Mouse (Mus musculus) testis, adult 2 months (tissue): ENCODE data around the gene Hs6st1.

ENCODE experiments used
- CTCF ChIP-seq: fragments of 200-500 bp; IDR thresholded peaks from 2 replicates; pipeline ENCODE4 v1.5.1; 2012; ENCODE audit warnings: low read depth, mild to moderate bottlenecking, inconsistent platforms, low read length, moderate library complexity; ENCODE audit not compliant: control insufficient read depth, insufficient read depth, insufficient replicate concordance
- POLR2A ChIP-seq: fragments of 200-500 bp; IDR thresholded peaks from 2 replicates; pipeline ENCODE4 v1.6.1; 2012; ENCODE audit warnings: low read depth, mild to moderate bottlenecking, inconsistent platforms, low read length, moderate library complexity; ENCODE audit not compliant: control insufficient read depth

DNA sequence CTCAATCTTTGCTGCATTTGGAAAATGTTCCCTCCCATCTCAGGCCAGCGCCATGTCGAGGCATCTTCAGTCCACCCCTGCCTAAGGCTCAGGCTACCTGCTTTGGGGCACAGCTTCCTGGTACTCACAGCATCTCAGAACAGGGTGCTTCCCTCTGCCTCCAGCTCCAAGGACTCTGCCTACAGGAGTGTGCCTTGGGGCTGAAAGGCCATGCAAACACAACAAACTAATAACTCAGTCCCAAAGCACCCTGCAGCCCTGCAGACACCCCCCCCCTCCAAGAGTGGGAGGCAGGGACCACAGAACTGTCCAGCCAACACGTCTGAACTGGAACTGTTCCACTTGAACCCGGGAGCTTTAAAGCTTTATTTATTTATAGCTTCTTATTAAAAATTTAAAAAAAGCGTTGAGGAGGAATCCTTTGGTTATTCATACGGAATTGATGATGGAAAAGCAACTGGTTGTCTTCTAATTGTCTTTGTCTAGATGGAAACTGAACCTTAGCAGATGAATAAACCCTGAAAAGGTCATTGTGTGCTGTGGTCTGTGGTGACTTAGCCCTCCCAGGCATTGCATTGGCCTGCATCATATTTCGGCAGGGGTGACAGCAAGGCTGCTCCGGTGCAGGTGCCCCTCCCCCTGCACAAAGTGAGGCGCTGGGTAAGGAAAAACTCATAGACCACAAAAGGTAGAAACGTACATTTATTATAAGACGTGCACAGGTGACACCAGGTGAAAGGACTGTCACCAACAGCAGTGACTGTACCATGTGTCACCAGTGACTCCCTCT lies 37.9 kb downstream of the Hs6st1 start:
- TF ChIP-seq POLR2A (no peak), CTCF (no peak)
